Mouse (Mus musculus): Measurements from ENCODE around the gene Sh3gl2. TPM values are rescaled to one million over a fixed set of nuclear protein-coding genes. Genes with fewer than 3 reads are reported as not detected.

The Sh3gl2 gene
- polyA plus RNA-seq, 1 experiment from 2014 or later, result 6.3 TPM

- Histone ChIP-seq H3K9ac (no peak overlapping the region), H3K4me3 (no peak overlapping the region), H3K27ac (no peak overlapping the region), H3K4me2 (no peak overlapping the region), H3K36me3 (no peaks in the 10 kb centered on the region), H3K4me1 (no peaks in the 10 kb centered on the region), H3K9me3 (no peaks in the 10 kb centered on the region), H3K27me3 (no peaks in the 10 kb centered on the region)
- ATAC-seq (ENCODE audit: insufficient number of reproducible peaks, low FRiP score, low TSS enrichment, low read depth), result no peak
- WGBS, result 90% methylated on average over 6 of the region's 6 CpGs
Measured at GRCm38 (mm10) chr4:85387676-85388075, 182.8 kb downstream of the Sh3gl2 start.

- ATAC-seq (ENCODE audit: insufficient number of reproducible peaks, low FRiP score, low TSS enrichment, low read depth), result no peak
- no peak overlapping the region for H3K27ac ChIP-seq
- no peak overlapping the region for H3K4me2 ChIP-seq
- no peaks in the 10 kb centered on the region for H3K4me1 ChIP-seq
- no peaks in the 10 kb centered on the region for H3K9me3 ChIP-seq
- H3K27me3 ChIP-seq, result no peaks in the 10 kb centered on the region
- H3K36me3 ChIP-seq, result no peaks in the 10 kb centered on the region
- no peak overlapping the region for H3K9ac ChIP-seq
- 45% methylated on average over 1 of the region's 1 CpGs for WGBS
- H3K4me3 ChIP-seq, result no peak overlapping the region
Measured at GRCm38 (mm10) chr4:85391795-85392194, 186.9 kb downstream of the Sh3gl2 start.

- no peak overlapping the region for H3K27ac ChIP-seq
- 0 out of 2 replicates have a peak, but pooled peaks cover 1% of the 10 kb centered on the region for H3K27me3 ChIP-seq
- ATAC-seq (ENCODE audit: insufficient number of reproducible peaks, low FRiP score, low TSS enrichment, low read depth), result no peak
- no peak overlapping the region for H3K4me3 ChIP-seq
- no peak overlapping the region for H3K4me2 ChIP-seq
- no peaks in the 10 kb centered on the region for H3K4me1 ChIP-seq
- 84% methylated on average over 8 of the region's 8 CpGs for WGBS
- no peaks in the 10 kb centered on the region for H3K9me3 ChIP-seq
- H3K36me3 ChIP-seq, result no peaks in the 10 kb centered on the region
- no peak overlapping the region for H3K9ac ChIP-seq
Measured at GRCm38 (mm10) chr4:85398765-85399164, 193.8 kb downstream of the Sh3gl2 start.

- Histone ChIP-seq H3K4me2 (no peak overlapping the region), H3K9ac (no peak overlapping the region), H3K4me1 (no peaks in the 10 kb centered on the region), H3K9me3 (no peaks in the 10 kb centered on the region), H3K27ac (no peak overlapping the region), H3K27me3 (0 out of 2 replicates have a peak, but pooled peaks cover 2% of the 10 kb centered on the region), H3K36me3 (no peaks in the 10 kb centered on the region), H3K4me3 (no peak overlapping the region)
- no peak for ATAC-seq (ENCODE audit: insufficient number of reproducible peaks, low FRiP score, low TSS enrichment, low read depth)
- 31% methylated on average over 4 of the region's 4 CpGs for WGBS
Measured at GRCm38 (mm10) chr4:85402823-85403222, 197.9 kb downstream of the Sh3gl2 start.

GRCm38 (mm10) chr4:85404424-85405194 lies 199.7 kb downstream of the Sh3gl2 start:
- Histone ChIP-seq H3K9ac (no peak overlapping the region), H3K9me3 (no peaks in the 10 kb centered on the region), H3K4me1 (no peaks in the 10 kb centered on the region), H3K27ac (no peak overlapping the region), H3K4me3 (no peak overlapping the region), H3K36me3 (no peaks in the 10 kb centered on the region), H3K27me3 (0 out of 2 replicates have a peak, but pooled peaks cover 2% of the 10 kb centered on the region), H3K4me2 (no peak overlapping the region)
- ATAC-seq (ENCODE audit: insufficient number of reproducible peaks, low FRiP score, low TSS enrichment, low read depth), result no peak
- WGBS, result 40% methylated on average over 10 of the region's 10 CpGs

GRCm38 (mm10) chr4:85405276-85405675 lies 200.3 kb downstream of the Sh3gl2 start:
- no peak for ATAC-seq (ENCODE audit: insufficient number of reproducible peaks, low FRiP score, low TSS enrichment, low read depth)
- WGBS, result 75% methylated on average over 6 of the region's 7 CpGs
- Histone ChIP-seq H3K4me3 (no peak overlapping the region), H3K4me2 (no peak overlapping the region), H3K36me3 (no peaks in the 10 kb centered on the region), H3K4me1 (no peaks in the 10 kb centered on the region), H3K27ac (no peak overlapping the region), H3K27me3 (0 out of 2 replicates have a peak, but pooled peaks cover 2% of the 10 kb centered on the region), H3K9ac (no peak overlapping the region), H3K9me3 (no peaks in the 10 kb centered on the region)

GRCm38 (mm10) chr4:85416466-85416865 lies 211.5 kb downstream of the Sh3gl2 start:
- no peaks in the 10 kb centered on the region for H3K4me1 ChIP-seq
- H3K4me3 ChIP-seq, result no peak overlapping the region
- no peak overlapping the region for H3K27ac ChIP-seq
- H3K36me3 ChIP-seq, result no peaks in the 10 kb centered on the region
- no peak for ATAC-seq (ENCODE audit: insufficient number of reproducible peaks, low FRiP score, low TSS enrichment, low read depth)
- H3K9ac ChIP-seq, result no peak overlapping the region
- 87% methylated on average over 3 of the region's 3 CpGs for WGBS
- no peak overlapping the region for H3K4me2 ChIP-seq
- no peaks in the 10 kb centered on the region for H3K9me3 ChIP-seq
- no peaks in the 10 kb centered on the region for H3K27me3 ChIP-seq

- no peaks in the 10 kb centered on the region for H3K9me3 ChIP-seq
- H3K36me3 ChIP-seq, result no peaks in the 10 kb centered on the region
- H3K27me3 ChIP-seq, result no peaks in the 10 kb centered on the region
- ATAC-seq (ENCODE audit: insufficient number of reproducible peaks, low FRiP score, low TSS enrichment, low read depth), result no peak
- WGBS, result 86% methylated on average over 6 of the region's 6 CpGs
- no peaks in the 10 kb centered on the region for H3K4me1 ChIP-seq
- H3K27ac ChIP-seq, result no peak overlapping the region
- H3K4me2 ChIP-seq, result no peak overlapping the region
- H3K4me3 ChIP-seq, result no peak overlapping the region
- no peak overlapping the region for H3K9ac ChIP-seq
Measured at GRCm38 (mm10) chr4:85420429-85420828, 215.5 kb downstream of the Sh3gl2 start.

GRCm38 (mm10) chr4:85426211-85426610 lies 221.3 kb downstream of the Sh3gl2 start:
- 75% methylated on average over 4 of the region's 4 CpGs for WGBS
- H3K9me3 ChIP-seq, result no peaks in the 10 kb centered on the region

GRCm38 (mm10) chr4:85432786-85433185 lies 227.9 kb downstream of the Sh3gl2 start:
- Histone ChIP-seq H3K27me3 (no peaks in the 10 kb centered on the region; the same call in 1 of the 2 replicates), H3K4me3 (no peak overlapping the region), H3K27ac (no peak overlapping the region), H3K4me1 (peaks cover 5% of the 10 kb centered on the region; the same call in 1 of the 2 replicates), H3K9ac (no peak overlapping the region), H3K4me2 (no peak overlapping the region), H3K9me3 (no peaks in the 10 kb centered on the region), H3K36me3 (no peaks in the 10 kb centered on the region)
- ATAC-seq (ENCODE audit: insufficient number of reproducible peaks, low FRiP score, low TSS enrichment, low read depth), result no peak
- WGBS, result 88% methylated on average over 4 of the region's 4 CpGs

More at GRCm38 (mm10) chr4:85426211-85426610, 221.3 kb downstream of the Sh3gl2 start:
- Histone ChIP-seq H3K9ac (no peak overlapping the region), H3K4me3 (no peak overlapping the region), H3K4me1 (no peaks in the 10 kb centered on the region), H3K36me3 (no peaks in the 10 kb centered on the region), H3K4me2 (no peak overlapping the region), H3K27me3 (no peaks in the 10 kb centered on the region), H3K27ac (no peak overlapping the region)
- no peak for ATAC-seq (ENCODE audit: insufficient number of reproducible peaks, low FRiP score, low TSS enrichment, low read depth)

- Histone ChIP-seq H3K9ac (no peak overlapping the region), H3K36me3 (no peaks in the 10 kb centered on the region), H3K27me3 (no peaks in the 10 kb centered on the region; the same call in 1 of the 2 replicates), H3K27ac (no peak overlapping the region), H3K9me3 (no peaks in the 10 kb centered on the region), H3K4me1 (peaks cover 8% of the 10 kb centered on the region; the same call in 1 of the 2 replicates), H3K4me3 (no peak overlapping the region), H3K4me2 (no peak overlapping the region)
- 7% methylated on average over 8 of the region's 8 CpGs for WGBS
- ATAC-seq (ENCODE audit: insufficient number of reproducible peaks, low FRiP score, low TSS enrichment, low read depth), result no peak
Measured at GRCm38 (mm10) chr4:85434734-85435133, 229.8 kb downstream of the Sh3gl2 start.

- ATAC-seq (ENCODE audit: insufficient number of reproducible peaks, low FRiP score, low TSS enrichment, low read depth), result no peak
- Histone ChIP-seq H3K36me3 (no peaks in the 10 kb centered on the region), H3K4me2 (no peak overlapping the region), H3K27ac (no peak overlapping the region), H3K9ac (no peak overlapping the region), H3K9me3 (no peaks in the 10 kb centered on the region), H3K4me1 (peaks cover 11% of the 10 kb centered on the region; the same call in 1 of the 2 replicates), H3K27me3 (no peaks in the 10 kb centered on the region; the same call in 1 of the 2 replicates), H3K4me3 (no peak overlapping the region)
- WGBS, result 32% methylated on average over 3 of the region's 3 CpGs
Measured at GRCm38 (mm10) chr4:85438813-85439212, 233.9 kb downstream of the Sh3gl2 start.
